Mouse (Mus musculus) midbrain, embryonic 16.5 days (tissue): ENCODE measurements around the gene Brd2. TPM values are rescaled to one million over a fixed set of nuclear protein-coding genes. Genes with fewer than 3 reads are reported as not detected.

ENCODE experiments used
- ATAC-seq: fragments of 200-750 bp; cut with Nextera tagmentation; 2 replicates; pipeline ENCODE4 v1.8.0; 2017; ENCODE audit warnings: moderate TSS enrichment
- H3K27ac ChIP-seq: fragments of 300-500 bp; sonication (generic); 2 replicates; pipeline ENCODE4 v1.5.1; 2014; ENCODE audit warnings: mild to moderate bottlenecking, low read length, mixed read lengths
- H3K27me3 ChIP-seq: fragments of 300-500 bp; sonication (generic); 2 replicates; pipeline ENCODE4 v1.6.1; 2014; ENCODE audit warnings: low read depth, low read length, mixed read lengths; ENCODE audit not compliant: control insufficient read depth, insufficient read depth
- H3K36me3 ChIP-seq: fragments of 300-500 bp; sonication (generic); 2 replicates; pipeline ENCODE4 v1.6.1; 2014; ENCODE audit warnings: mild to moderate bottlenecking, low read length, moderate library complexity, mixed read lengths; ENCODE audit not compliant: control insufficient read depth, insufficient read depth
- H3K4me1 ChIP-seq: fragments of 300-500 bp; sonication (generic); 2 replicates; pipeline ENCODE4 v1.6.1; 2014; ENCODE audit warnings: mild to moderate bottlenecking, low read length, mixed read lengths; ENCODE audit not compliant: control insufficient read depth, insufficient read depth
- H3K4me2 ChIP-seq: fragments of 300-500 bp; sonication (generic); 2 replicates; pipeline ENCODE4 v1.6.1; 2014; ENCODE audit warnings: mild to moderate bottlenecking, low read length, mixed read lengths
- H3K4me3 ChIP-seq: fragments of 300-500 bp; sonication (generic); 2 replicates; pipeline ENCODE4 v1.5.1; 2014; ENCODE audit warnings: low read depth, mild to moderate bottlenecking, low read length, moderate library complexity, mixed read lengths
- H3K9ac ChIP-seq: fragments of 300-500 bp; sonication (generic); 2 replicates; pipeline ENCODE4 v1.6.1; 2014; ENCODE audit warnings: low read depth, low read length, mixed read lengths
- H3K9me3 ChIP-seq: fragments of 300-500 bp; sonication (generic); replicated peaks from 2 replicates; pipeline ENCODE4 v1.6.1; 2014; ENCODE audit warnings: mild to moderate bottlenecking, low read length, mixed read lengths; ENCODE audit not compliant: control insufficient read depth, poor library complexity, severe bottlenecking
- WGBS: fragments of 180-500 bp; shearing (Covaris S2); extraction: QIAGEN DNeasy Blood & Tissue Kit; methylation state at CpG from one replicate; pipeline ENCODE4 v1.1.7; 2014; 5-methylcytosine and 5-hydroxymethylcytosine counted together
- polyA plus RNA-seq: library from polyadenylated mRNA; unstranded; fragments of >200 nt; fragmentation: Nextera tagmentation; extraction: Ambion mirVana; gene quantifications from 2 replicates; pipeline ENCODE4 v1.2.1, GENCODE M21; 2015

Brd2 gene
- polyA plus RNA-seq, 1 experiment from 2014 or later = 117 TPM

- Histone ChIP-seq H3K27me3 (peaks cover 40% of the 10 kb centered on the region), H3K4me1 (peaks cover 11% of the 10 kb centered on the region; the same call in 1 of the 2 replicates), H3K36me3 (no peaks in the 10 kb centered on the region), H3K27ac (no peak overlapping the region), H3K4me3 (no peak overlapping the region), H3K9me3 (no peaks in the 10 kb centered on the region), H3K9ac (no peak overlapping the region), H3K4me2 (no peak overlapping the region)
- no peak for ATAC-seq
- WGBS = 81% methylated on average over 7 of the region's 7 CpGs
Measured at GRCm38 (mm10) chr17:34137601-34138000, 15.2 kb upstream of the Brd2 start.

- peaks cover 33% of the 10 kb centered on the region for H3K27me3 ChIP-seq
- peak overlapping the region; percentile 78 for H3K4me2 ChIP-seq
- peaks cover 11% of the 10 kb centered on the region; the same call in 1 of the 2 replicates for H3K4me1 ChIP-seq
- H3K36me3 ChIP-seq = no peaks in the 10 kb centered on the region
- 0 out of 2 replicates have a peak overlapping the region, but pooled peaks have one; percentile 51 for H3K27ac ChIP-seq
- H3K9me3 ChIP-seq = no peaks in the 10 kb centered on the region
- H3K9ac ChIP-seq = peak overlapping the region; percentile 59
- peak overlapping the region; percentile 45 for H3K4me3 ChIP-seq
- peak; percentile 98 for ATAC-seq
- 6% methylated on average over 31 of the region's 31 CpGs for WGBS
Measured at GRCm38 (mm10) chr17:34135297-34136224, 13.1 kb upstream of the Brd2 start.

GRCm38 (mm10) chr17:34134451-34134850 lies 12.0 kb upstream of the Brd2 start:
- WGBS = 97% methylated on average over 3 of the region's 3 CpGs
- Histone ChIP-seq H3K27ac (no peak overlapping the region), H3K4me2 (no peak overlapping the region), H3K9ac (no peak overlapping the region), H3K27me3 (peaks cover 21% of the 10 kb centered on the region), H3K36me3 (no peaks in the 10 kb centered on the region), H3K4me1 (peaks cover 7% of the 10 kb centered on the region; the same call in 1 of the 2 replicates), H3K4me3 (no peak overlapping the region), H3K9me3 (no peaks in the 10 kb centered on the region)
- ATAC-seq = no peak

GRCm38 (mm10) chr17:34133289-34133688 lies 10.9 kb upstream of the Brd2 start:
- ATAC-seq = no peak

DNA sequence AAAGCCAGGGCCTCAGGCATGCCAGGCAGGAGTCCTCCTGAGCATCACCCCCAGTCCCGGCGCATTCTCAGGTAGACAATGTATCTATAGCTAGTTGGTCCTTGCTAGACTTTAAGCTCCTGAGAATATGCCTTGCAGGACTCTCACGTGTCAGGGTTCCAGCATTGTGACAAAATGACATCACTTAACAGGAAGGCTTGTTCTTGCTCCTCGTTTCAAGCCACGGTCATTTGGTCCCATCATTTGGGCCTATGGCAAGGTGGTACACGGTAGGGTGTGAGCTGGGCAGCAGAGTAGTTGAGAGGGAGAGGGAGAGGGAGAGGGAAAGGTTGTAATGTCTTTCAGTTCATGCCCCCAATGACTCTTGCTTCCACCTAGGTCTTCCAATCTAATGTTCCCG lies 9.5 kb upstream of the Brd2 start:
- no peaks in the 10 kb centered on the region for H3K9me3 ChIP-seq
- no peaks in the 10 kb centered on the region for H3K36me3 ChIP-seq
- H3K27me3 ChIP-seq = 0 out of 2 replicates have a peak, but pooled peaks cover 2% of the 10 kb centered on the region
- peaks cover 11% of the 10 kb centered on the region; the same call in 1 of the 2 replicates for H3K4me1 ChIP-seq
- no peak overlapping the region for H3K27ac ChIP-seq
- ATAC-seq = no peak
- no peak overlapping the region for H3K4me3 ChIP-seq
- H3K9ac ChIP-seq = no peak overlapping the region
- WGBS = 67% methylated on average over 7 of the region's 7 CpGs
- no peak overlapping the region for H3K4me2 ChIP-seq

More at GRCm38 (mm10) chr17:34133289-34133688, 10.9 kb upstream of the Brd2 start:
- Histone ChIP-seq H3K4me2 (no peak overlapping the region), H3K27me3 (peaks cover 10% of the 10 kb centered on the region), H3K9ac (no peak overlapping the region), H3K9me3 (no peaks in the 10 kb centered on the region), H3K27ac (no peak overlapping the region), H3K4me3 (no peak overlapping the region), H3K36me3 (no peaks in the 10 kb centered on the region), H3K4me1 (peaks cover 11% of the 10 kb centered on the region; the same call in 1 of the 2 replicates)
- 86% methylated on average over 11 of the region's 11 CpGs for WGBS

DNA sequence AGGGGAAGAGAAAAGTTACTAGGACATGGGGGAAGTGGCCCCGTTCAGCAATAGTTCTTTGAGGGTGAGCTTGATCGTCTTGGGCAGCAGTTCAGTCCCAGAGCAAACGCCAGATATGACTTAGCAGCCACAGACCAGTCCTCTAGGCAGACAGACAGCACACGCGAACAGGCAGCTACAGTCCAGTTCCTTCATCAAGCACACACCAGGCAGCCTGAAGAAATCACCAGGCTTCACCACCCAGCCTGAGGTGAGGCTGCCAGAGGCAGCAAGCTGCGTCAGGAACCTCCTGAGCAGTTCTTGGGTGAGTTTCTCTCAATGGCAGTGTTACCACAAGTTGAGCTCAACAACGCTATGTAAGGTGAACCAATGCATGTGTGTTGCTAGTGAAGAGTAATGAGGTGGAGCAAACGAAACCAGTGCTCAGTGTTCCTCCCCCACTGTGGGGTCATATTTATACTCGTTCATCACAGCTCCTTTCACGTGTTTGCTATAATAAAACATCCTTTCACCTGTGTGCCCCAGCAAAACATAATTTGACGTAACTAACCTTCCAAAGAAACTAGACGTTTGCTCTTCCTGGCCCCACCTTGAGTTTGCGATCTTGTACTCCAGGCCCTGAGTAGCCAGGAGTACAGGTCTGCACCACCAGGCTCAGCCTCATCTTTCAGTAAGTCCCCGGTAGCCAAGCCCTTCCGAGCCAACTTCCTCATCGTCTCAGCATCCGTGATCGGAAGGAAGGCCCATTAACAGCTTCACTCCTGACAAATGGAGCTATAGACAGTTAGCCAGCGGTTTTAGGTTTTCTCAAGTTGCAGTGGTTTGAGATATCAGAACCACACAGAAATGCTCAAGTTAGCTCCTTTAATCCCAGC lies 7.9 kb upstream of the Brd2 start:
- no peak for ATAC-seq
- Histone ChIP-seq H3K9ac (no peak overlapping the region), H3K36me3 (no peaks in the 10 kb centered on the region), H3K4me2 (no peak overlapping the region), H3K27me3 (no peaks in the 10 kb centered on the region), H3K4me1 (peaks cover 8% of the 10 kb centered on the region; the same call in 1 of the 2 replicates), H3K9me3 (no peaks in the 10 kb centered on the region), H3K4me3 (no peak overlapping the region), H3K27ac (no peak overlapping the region)
- WGBS = 86% methylated on average over 19 of the region's 19 CpGs

- 20% methylated on average over 18 of the region's 18 CpGs for WGBS
- H3K4me2 ChIP-seq = 0 out of 2 replicates have a peak overlapping the region, but pooled peaks have one; percentile 3
- peak overlapping the region; percentile 3; the same call in 1 of the 2 replicates for H3K4me3 ChIP-seq
- no peak overlapping the region for H3K9ac ChIP-seq
- H3K36me3 ChIP-seq = no peaks in the 10 kb centered on the region
- H3K27ac ChIP-seq = no peak overlapping the region
- H3K9me3 ChIP-seq = no peaks in the 10 kb centered on the region
- peaks cover 15% of the 10 kb centered on the region for H3K4me1 ChIP-seq
- H3K27me3 ChIP-seq = no peaks in the 10 kb centered on the region
- 0 out of 2 replicates have a peak, but pooled peaks have one; percentile 23 for ATAC-seq
Measured at GRCm38 (mm10) chr17:34128944-34129791, 6.7 kb upstream of the Brd2 start.
